Mouse (Mus musculus): Measurements from ENCODE around the gene Ajm1. TPM values are rescaled to one million over a fixed set of nuclear protein-coding genes. Genes with fewer than 3 reads are reported as not detected.

Ajm1 gene
- polyA plus RNA-seq, 2 experiments: 0.19 to 2.5 TPM

GRCm38 (mm10) chr2:25620852-25621228, 39.3 kb upstream of the Ajm1 start:
- WGBS: 83% methylated on average over 4 of the region's 4 CpGs
- no peak for DNase-seq (ENCODE audit: low spot score)
- Histone ChIP-seq H3K27me3 (ENCODE audit: control insufficient read depth, insufficient read depth, low read length) (peaks cover 19% of the 10 kb centered on the region), H3K9me3 (ENCODE audit: control insufficient read depth, low read length) (no peaks in the 10 kb centered on the region), H3K4me1 (ENCODE audit: control insufficient read depth, insufficient read depth, low read length) (peaks cover 3% of the 10 kb centered on the region; the same call in 1 of the 2 replicates), H3K27ac (replicated peaks; ENCODE audit: low read depth, low read length) (no peak overlapping the region), H3K9ac (ENCODE audit: low read depth, low read length, severe bottlenecking) (peak overlapping the region; percentile 8; the same call in 1 of the 2 replicates), H3K4me2 (replicated peaks; ENCODE audit: low read depth, low read length, severe bottlenecking) (peak overlapping the region; percentile 69; the same call in 1 of the 2 replicates), H3K36me3 (ENCODE audit: control insufficient read depth, insufficient read depth, low read length) (no peaks in the 10 kb centered on the region), H3K4me3 (replicated peaks; ENCODE audit: low read length) (no peak overlapping the region)
- no peak for TF ChIP-seq POLR2A (IDR thresholded peaks at IDR 0.05; ENCODE audit: borderline replicate concordance, extremely low read depth, insufficient read depth, insufficient read length)
- ATAC-seq (ENCODE audit: low FRiP score, low read depth): no peak

- Histone ChIP-seq H3K9me3 (ENCODE audit: control insufficient read depth, low read length) (no peaks in the 10 kb centered on the region), H3K36me3 (ENCODE audit: control insufficient read depth, insufficient read depth, low read length) (no peaks in the 10 kb centered on the region), H3K4me2 (replicated peaks; ENCODE audit: low read depth, low read length, severe bottlenecking) (no peak overlapping the region), H3K4me1 (ENCODE audit: control insufficient read depth, insufficient read depth, low read length) (peaks cover 3% of the 10 kb centered on the region; the same call in 1 of the 2 replicates), H3K9ac (ENCODE audit: low read depth, low read length, severe bottlenecking) (peak overlapping the region; percentile 8; the same call in 1 of the 2 replicates), H3K27ac (replicated peaks; ENCODE audit: low read depth, low read length) (no peak overlapping the region), H3K27me3 (ENCODE audit: control insufficient read depth, insufficient read depth, low read length) (peaks cover 23% of the 10 kb centered on the region), H3K4me3 (replicated peaks; ENCODE audit: low read length) (no peak overlapping the region)
- no peak for TF ChIP-seq POLR2A (IDR thresholded peaks at IDR 0.05; ENCODE audit: borderline replicate concordance, extremely low read depth, insufficient read depth, insufficient read length)
- DNase-seq (ENCODE audit: low spot score) (no peak), ATAC-seq (ENCODE audit: low FRiP score, low read depth) (no peak)
- WGBS: 81% methylated on average over 6 of the region's 6 CpGs
Observed at GRCm38 (mm10) chr2:25620386-25620785, 38.8 kb upstream of the Ajm1 start.

- DNase-seq (ENCODE audit: low spot score): no peak
- WGBS: 81% methylated on average over 3 of the region's 3 CpGs
- TF ChIP-seq POLR2A (IDR thresholded peaks at IDR 0.05; ENCODE audit: borderline replicate concordance, extremely low read depth, insufficient read depth, insufficient read length): no peak
- Histone ChIP-seq H3K36me3 (ENCODE audit: control insufficient read depth, insufficient read depth, low read length) (no peaks in the 10 kb centered on the region), H3K4me2 (replicated peaks; ENCODE audit: low read depth, low read length, severe bottlenecking) (no peak within 1 kb of the TSS), H3K4me1 (ENCODE audit: control insufficient read depth, insufficient read depth, low read length) (peaks cover 3% of the 10 kb centered on the region; the same call in 1 of the 2 replicates), H3K9me3 (ENCODE audit: control insufficient read depth, low read length) (no peaks in the 10 kb centered on the region), H3K27me3 (ENCODE audit: control insufficient read depth, insufficient read depth, low read length) (peaks cover 34% of the 10 kb centered on the region), H3K4me3 (replicated peaks; ENCODE audit: low read length) (peak within 1 kb of the TSS; percentile 8; the same call in 1 of the 2 replicates), H3K9ac (ENCODE audit: low read depth, low read length, severe bottlenecking) (0 out of 2 replicates have a peak within 1 kb of the TSS, but pooled peaks have one; percentile 34), H3K27ac (replicated peaks; ENCODE audit: low read depth, low read length) (no peak within 1 kb of the TSS)
- ATAC-seq (ENCODE audit: low FRiP score, low read depth): no peak
Observed at GRCm38 (mm10) chr2:25617578-25617977, 36.0 kb upstream of the Ajm1 start, which contains the start of gene Ccdc183. Gene Ccdc183, minus strand, starts transcription at chr2:25617678.

DNA sequence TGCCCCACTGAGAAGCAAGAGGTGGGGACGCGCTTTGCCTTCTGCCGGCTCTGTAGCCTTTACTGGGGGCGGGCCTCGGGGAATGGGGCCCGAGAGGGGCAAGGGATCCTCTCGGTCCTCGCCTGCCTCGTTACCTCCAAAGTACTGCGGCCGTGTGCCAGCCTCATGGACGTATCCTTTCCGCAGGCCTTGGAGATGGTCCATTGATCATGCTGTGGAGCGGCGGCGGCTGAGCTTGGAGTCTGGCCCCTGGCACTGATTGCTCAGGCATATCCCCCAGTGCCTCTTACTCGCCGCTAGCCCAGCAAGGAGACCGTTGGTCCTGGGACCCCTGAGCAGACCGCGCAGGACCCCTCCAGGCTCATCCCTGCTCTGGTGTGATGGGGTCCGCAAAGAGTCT, 34.8 kb upstream of the Ajm1 start:
- WGBS: 12% methylated on average over 22 of the region's 22 CpGs
- Histone ChIP-seq H3K27me3 (ENCODE audit: control insufficient read depth, insufficient read depth, low read length) (peaks cover 34% of the 10 kb centered on the region), H3K4me3 (replicated peaks; ENCODE audit: low read length) (peak overlapping the region; percentile 8; the same call in 1 of the 2 replicates), H3K4me1 (ENCODE audit: control insufficient read depth, insufficient read depth, low read length) (peaks cover 3% of the 10 kb centered on the region; the same call in 1 of the 2 replicates), H3K36me3 (ENCODE audit: control insufficient read depth, insufficient read depth, low read length) (no peaks in the 10 kb centered on the region), H3K9me3 (ENCODE audit: control insufficient read depth, low read length) (no peaks in the 10 kb centered on the region), H3K4me2 (replicated peaks; ENCODE audit: low read depth, low read length, severe bottlenecking) (peak overlapping the region; percentile 26; the same call in 1 of the 2 replicates), H3K27ac (replicated peaks; ENCODE audit: low read depth, low read length) (no peak overlapping the region), H3K9ac (ENCODE audit: low read depth, low read length, severe bottlenecking) (peak overlapping the region; percentile 34; the same call in 1 of the 2 replicates)
- ATAC-seq (ENCODE audit: low FRiP score, low read depth) (no peak), DNase-seq (ENCODE audit: low spot score) (no peak)
- no peak for TF ChIP-seq POLR2A (IDR thresholded peaks at IDR 0.05; ENCODE audit: borderline replicate concordance, extremely low read depth, insufficient read depth, insufficient read length)

DNA sequence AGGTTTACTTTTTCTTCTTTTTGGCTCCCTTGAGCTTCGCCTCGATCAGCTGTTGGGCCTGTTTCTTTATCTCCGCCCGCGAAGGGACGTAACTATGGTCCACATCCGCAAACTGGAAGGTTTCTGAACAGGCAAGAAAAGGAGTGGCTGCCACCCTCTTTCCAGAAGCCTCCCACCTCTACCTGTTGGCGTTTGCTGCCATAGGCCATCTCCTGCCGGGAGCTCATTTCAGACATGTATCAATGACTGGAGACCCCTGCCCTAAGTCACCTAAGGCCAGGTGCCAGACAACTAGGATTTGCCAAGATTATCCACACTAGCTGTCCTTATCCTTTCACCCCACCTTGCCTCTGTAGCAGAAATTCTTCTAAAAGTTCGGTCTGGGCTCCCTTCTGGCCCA, 27.1 kb upstream of the Ajm1 start:
- TF ChIP-seq POLR2A (IDR thresholded peaks at IDR 0.05; ENCODE audit: borderline replicate concordance, extremely low read depth, insufficient read depth, insufficient read length): no peak
- peak; percentile 8; the same call in 1 of the 2 replicates for ATAC-seq (ENCODE audit: low FRiP score, low read depth)

More for the DNA sequence above, 27.1 kb upstream of the Ajm1 start:
- peak overlapping the region; percentile 100 for H3K4me3 ChIP-seq (replicated peaks; ENCODE audit: low read length)
- peak overlapping the region; percentile 95 for H3K27ac ChIP-seq (replicated peaks; ENCODE audit: low read depth, low read length)
- H3K4me1 ChIP-seq (ENCODE audit: control insufficient read depth, insufficient read depth, low read length): peaks cover 15% of the 10 kb centered on the region
- peak overlapping the region; percentile 97 for H3K9ac ChIP-seq (ENCODE audit: low read depth, low read length, severe bottlenecking)
- 0 out of 2 replicates have a peak, but pooled peaks cover 5% of the 10 kb centered on the region for H3K36me3 ChIP-seq (ENCODE audit: control insufficient read depth, insufficient read depth, low read length)
- no peaks in the 10 kb centered on the region for H3K9me3 ChIP-seq (ENCODE audit: control insufficient read depth, low read length)
- WGBS: 58% methylated on average over 10 of the region's 10 CpGs
- H3K4me2 ChIP-seq (replicated peaks; ENCODE audit: low read depth, low read length, severe bottlenecking): peak overlapping the region; percentile 65
- H3K27me3 ChIP-seq (ENCODE audit: control insufficient read depth, insufficient read depth, low read length): no peaks in the 10 kb centered on the region
- no peak for DNase-seq (ENCODE audit: low spot score)

Data from limb, embryonic 14.5 days (tissue).